Mouse (Mus musculus) CD4-positive helper T cell, adult 2 months (primary cell): ENCODE results near the gene Baiap2l2.

ENCODE experiments used
- DNase-seq: peaks from one replicate; pipeline ENCODE4 v3.0.0-alpha.2; 2012; ENCODE audit warnings: low read depth, missing footprints, low spot score

The Baiap2l2 gene

GRCm38 (mm10) chr15:79303725-79304124, 18.4 kb upstream of the Baiap2l2 start:
- DNase-seq, result no peak

GRCm38 (mm10) chr15:79299563-79300155, 14.3 kb upstream of the Baiap2l2 start:
- DNase-seq, result no peak

- DNase-seq, result no peak
These were observed 13.2 kb upstream of the Baiap2l2 start for GRCm38 (mm10) chr15:79298553-79298952.

GRCm38 (mm10) chr15:79292779-79293178, 7.4 kb upstream of the Baiap2l2 start:
- DNase-seq, result no peak

- DNase-seq, result no peak
These were observed 5.0 kb upstream of the Baiap2l2 start for GRCm38 (mm10) chr15:79290340-79290739.

- DNase-seq, result no peak
These were observed 4.1 kb upstream of the Baiap2l2 start for GRCm38 (mm10) chr15:79289441-79289840.

- no peak for DNase-seq
These were observed 3.0 kb upstream of the Baiap2l2 start for GRCm38 (mm10) chr15:79288387-79288786.

- no peak for DNase-seq
These were observed 1.8 kb upstream of the Baiap2l2 start for GRCm38 (mm10) chr15:79287091-79287490.

- DNase-seq, result no peak
These were observed 804 bp upstream of the Baiap2l2 start for GRCm38 (mm10) chr15:79286141-79286540.

- no peak for DNase-seq
These were observed 2.0 kb downstream of the Baiap2l2 start for GRCm38 (mm10) chr15:79283371-79283770.

- DNase-seq, result no peak
These were observed 2.9 kb downstream of the Baiap2l2 start for GRCm38 (mm10) chr15:79282434-79282833.

GRCm38 (mm10) chr15:79281389-79281788, 3.9 kb downstream of the Baiap2l2 start:
- peak; percentile 69 for DNase-seq

- no peak for DNase-seq
These were observed 4.5 kb downstream of the Baiap2l2 start for GRCm38 (mm10) chr15:79280850-79281249.

GRCm38 (mm10) chr15:79280209-79280608, 5.1 kb downstream of the Baiap2l2 start:
- DNase-seq, result peak; percentile 57

- no peak for DNase-seq
These were observed 7.6 kb downstream of the Baiap2l2 start for GRCm38 (mm10) chr15:79277728-79278127.

GRCm38 (mm10) chr15:79273020-79273419, 12.3 kb downstream of the Baiap2l2 start:
- DNase-seq, result no peak

- peak; percentile 74 for DNase-seq
These were observed 14.1 kb downstream of the Baiap2l2 start for GRCm38 (mm10) chr15:79271124-79271746.

- DNase-seq, result peak; percentile 91
These were observed 14.8 kb downstream of the Baiap2l2 start for GRCm38 (mm10) chr15:79270317-79271123.

- no peak for DNase-seq
These were observed 16.8 kb downstream of the Baiap2l2 start for GRCm38 (mm10) chr15:79268521-79268920.

GRCm38 (mm10) chr15:79265384-79265783, 20.0 kb downstream of the Baiap2l2 start:
- peak; percentile 59 for DNase-seq

- no peak for DNase-seq
These were observed 21.6 kb downstream of the Baiap2l2 start for GRCm38 (mm10) chr15:79263726-79264125.

GRCm38 (mm10) chr15:79262786-79263309, 22.5 kb downstream of the Baiap2l2 start:
- DNase-seq, result no peak
